Mouse (Mus musculus) adrenal gland, adult (tissue): ENCODE measurements around the gene S1pr5.
"Not testable (repeated sequence)": the region's sequence is repeated elsewhere in the genome, so short reads cannot be mapped to it uniquely, and the experiment has no call there.

Experiments
- DNase-seq, 2 experiments: peaks; one replicate each; pipeline ENCODE4 v3.0.0; 2022 to 2023; ENCODE audit warnings: low spot score in 1 of 2; ENCODE audit not compliant: inconsistent age in 2 of 2

S1pr5 gene

GRCm38 (mm10) chr9:21269590-21269989 is 21.3 kb upstream of the S1pr5 start:
- not testable (repeated sequence) for DNase-seq

- no peak for DNase-seq
Observed at GRCm38 (mm10) chr9:21268305-21268704, 20.1 kb upstream of the S1pr5 start.

- peak in 1 of 2 experiments; percentile 25 for DNase-seq
Observed at GRCm38 (mm10) chr9:21266889-21267288, 18.6 kb upstream of the S1pr5 start.

GRCm38 (mm10) chr9:21265611-21266010 is 17.4 kb upstream of the S1pr5 start:
- DNase-seq = no peak

GRCm38 (mm10) chr9:21265000-21265561 is 16.8 kb upstream of the S1pr5 start, which contains the start of gene Atg4d:
Gene Atg4d (plus strand): TSS chr9:21265293.
- peak; percentile 99 for DNase-seq

- no peak for DNase-seq
Observed at GRCm38 (mm10) chr9:21264272-21264999, 16.2 kb upstream of the S1pr5 start.

GRCm38 (mm10) chr9:21261831-21262230 is 13.6 kb upstream of the S1pr5 start:
- peak in 1 of 2 experiments; percentile 38 for DNase-seq

- DNase-seq = peak in 1 of 2 experiments; percentile 18
Observed at GRCm38 (mm10) chr9:21260491-21261040, 12.3 kb upstream of the S1pr5 start.

- DNase-seq = not testable (repeated sequence)
Observed at GRCm38 (mm10) chr9:21256349-21256748, 8.1 kb upstream of the S1pr5 start.

GRCm38 (mm10) chr9:21254690-21255089 is 6.4 kb upstream of the S1pr5 start:
- no peak for DNase-seq

GRCm38 (mm10) chr9:21251116-21251735 is 3.0 kb upstream of the S1pr5 start:
- DNase-seq = peak in 1 of 2 experiments; percentile 15

GRCm38 (mm10) chr9:21250509-21250908 is 2.3 kb upstream of the S1pr5 start:
- peak in 1 of 2 experiments; percentile 18 for DNase-seq

GRCm38 (mm10) chr9:21249629-21250508 is 1.6 kb upstream of the S1pr5 start:
- DNase-seq = peak in 1 of 2 experiments; percentile 21

- no peak for DNase-seq
Observed at GRCm38 (mm10) chr9:21246342-21246741, 1.9 kb downstream of the S1pr5 start.

- DNase-seq = no peak
Observed at GRCm38 (mm10) chr9:21245113-21245487, 3.1 kb downstream of the S1pr5 start.

GRCm38 (mm10) chr9:21244428-21245112 is 3.7 kb downstream of the S1pr5 start:
- peak in 1 of 2 experiments; percentile 60 for DNase-seq

- DNase-seq = peak in 1 of 2 experiments; percentile 18
Observed at GRCm38 (mm10) chr9:21243826-21244427, 4.3 kb downstream of the S1pr5 start.

GRCm38 (mm10) chr9:21241343-21241742 is 6.9 kb downstream of the S1pr5 start:
- DNase-seq = peak; percentile 74 to 92

GRCm38 (mm10) chr9:21239465-21239848 is 8.8 kb downstream of the S1pr5 start:
- DNase-seq = no peak
